Mouse (Mus musculus) small intestine, adult 2 months (tissue): ENCODE results near the gene Gm9970. TPM values are rescaled to one million over a fixed set of nuclear protein-coding genes. Genes with fewer than 3 reads are reported as not detected.

Source experiments
- H3K27ac ChIP-seq: fragments of 200-500 bp; 2 replicates; pipeline ENCODE4 v1.5.1; 2012; ENCODE audit warnings: low read depth, low read length, control low read depth, inconsistent platforms; ENCODE audit not compliant: insufficient read depth
- H3K27me3 ChIP-seq: fragments of 200-500 bp; 2 replicates; pipeline ENCODE4 v1.6.1; 2012; ENCODE audit warnings: mild to moderate bottlenecking, moderate library complexity, low read length, inconsistent platforms; ENCODE audit not compliant: control insufficient read depth, insufficient read depth
- H3K36me3 ChIP-seq: fragments of 200-500 bp; 2 replicates; pipeline ENCODE4 v1.6.1; 2012; ENCODE audit warnings: mild to moderate bottlenecking, low read length, control low read depth, inconsistent platforms; ENCODE audit not compliant: control insufficient read depth, insufficient read depth
- H3K4me1 ChIP-seq: fragments of 200-500 bp; 2 replicates; pipeline ENCODE4 v1.6.1; 2012; ENCODE audit warnings: low read length, inconsistent platforms, mixed read lengths; ENCODE audit not compliant: control insufficient read depth, insufficient read depth, insufficient read length
- H3K4me3 ChIP-seq: fragments of 200-500 bp; 2 replicates; pipeline ENCODE4 v1.5.1; 2012; ENCODE audit warnings: low read depth, mild to moderate bottlenecking, control low read depth, inconsistent platforms, low read length, moderate library complexity
- CTCF ChIP-seq: fragments of 200-500 bp; IDR thresholded peaks from 2 replicates; pipeline ENCODE4 v1.5.1; 2012; ENCODE audit warnings: low read depth, mild to moderate bottlenecking, control low read depth, inconsistent platforms, low read length, moderate library complexity, mixed read lengths; ENCODE audit not compliant: insufficient replicate concordance, insufficient read length; ENCODE audit errors: extremely low read depth
- POLR2A ChIP-seq: fragments of 200-500 bp; IDR thresholded peaks from 2 replicates; pipeline ENCODE4 v1.6.1; 2012; ENCODE audit warnings: low read depth, mild to moderate bottlenecking, control low read depth, inconsistent platforms, low read length, moderate library complexity
- WGBS: fragments of 180-500 bp; shearing (Covaris S2); methylation state at CpG from one replicate; pipeline ENCODE4 v1.1.7; 2018; 5-methylcytosine and 5-hydroxymethylcytosine counted together
- polyA plus RNA-seq: library from polyadenylated mRNA; depleted of rRNA; stranded (reverse); fragments of >200 nt; gene quantifications from 2 replicates; pipeline ENCODE4 v1.2.3, GENCODE M21; 2012

The Gm9970 gene
- polyA plus RNA-seq, 1 experiment = 0.82 TPM

- no peak for TF ChIP-seq CTCF
- TF ChIP-seq POLR2A = no peak
- WGBS = 79% methylated on average over 6 of the region's 6 CpGs
- Histone ChIP-seq H3K36me3 (peaks cover 4% of the 10 kb centered on the region; the same call in 1 of the 2 replicates), H3K4me3 (no peak overlapping the region), H3K27ac (no peak overlapping the region), H3K4me1 (no peaks in the 10 kb centered on the region), H3K27me3 (no peaks in the 10 kb centered on the region)
These were observed 26.7 kb upstream of the Gm9970 start for GRCm38 (mm10) chr5:31267686-31268085.

DNA sequence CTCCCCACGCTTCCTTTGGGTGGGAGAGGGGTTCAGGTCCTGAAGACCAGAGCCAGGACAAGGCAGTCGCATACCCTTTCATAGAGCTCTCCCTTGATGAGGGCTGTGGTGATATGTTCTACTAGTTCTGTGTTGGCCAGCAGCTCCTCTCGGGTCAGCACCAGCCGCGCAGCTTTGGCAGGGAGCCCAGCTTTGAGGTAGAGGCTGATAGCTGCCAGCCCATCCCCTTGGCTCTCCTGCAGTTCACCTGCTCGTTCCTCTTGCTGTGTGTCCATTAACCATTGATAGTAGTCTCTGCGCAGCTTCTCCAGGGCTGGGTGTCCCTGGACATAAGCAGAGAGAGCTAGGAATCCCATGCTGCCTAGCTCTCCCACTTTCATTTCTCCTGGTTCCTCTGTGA lies 25.1 kb upstream of the Gm9970 start:
- H3K36me3 ChIP-seq = peaks cover 4% of the 10 kb centered on the region; the same call in 1 of the 2 replicates
- 28% methylated on average over 7 of the region's 7 CpGs for WGBS
- H3K27ac ChIP-seq = no peak overlapping the region
- no peaks in the 10 kb centered on the region for H3K4me1 ChIP-seq
- no peaks in the 10 kb centered on the region for H3K27me3 ChIP-seq
- no peak overlapping the region for H3K4me3 ChIP-seq
- TF ChIP-seq POLR2A (no peak), CTCF (no peak)

GRCm38 (mm10) chr5:31257616-31258015 lies 16.6 kb upstream of the Gm9970 start:
- 86% methylated on average over 11 of the region's 11 CpGs for WGBS
- Histone ChIP-seq H3K36me3 (peaks cover 15% of the 10 kb centered on the region; the same call in 1 of the 2 replicates), H3K4me3 (no peak overlapping the region), H3K4me1 (peaks cover 14% of the 10 kb centered on the region; the same call in 1 of the 2 replicates), H3K27me3 (no peaks in the 10 kb centered on the region), H3K27ac (no peak overlapping the region)
- no peak for TF ChIP-seq POLR2A
- no peak for TF ChIP-seq CTCF

DNA sequence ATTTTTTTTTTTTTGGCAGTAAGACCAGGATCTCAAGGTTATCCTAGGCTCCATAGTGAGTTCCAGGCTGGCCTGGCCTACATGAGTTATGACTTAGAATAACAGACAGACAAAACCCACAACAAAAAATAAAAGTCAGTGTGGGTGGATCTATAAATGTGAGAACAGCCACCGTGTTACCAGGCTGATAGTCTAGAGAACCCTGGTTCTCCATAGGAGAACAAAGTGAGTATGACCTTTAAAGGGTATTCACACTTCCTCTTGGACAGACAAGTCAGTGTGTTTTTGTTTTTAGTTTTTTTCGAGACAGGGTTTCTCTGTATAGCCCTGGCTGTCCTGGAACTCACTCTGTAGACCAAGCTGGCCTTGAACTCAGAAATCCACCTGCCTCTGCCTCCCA lies 14.9 kb upstream of the Gm9970 start:
- Histone ChIP-seq H3K27ac (no peak overlapping the region), H3K4me1 (peaks cover 14% of the 10 kb centered on the region), H3K36me3 (peaks cover 19% of the 10 kb centered on the region), H3K27me3 (no peaks in the 10 kb centered on the region), H3K4me3 (no peak overlapping the region)
- TF ChIP-seq POLR2A (no peak), CTCF (no peak)
- 74% methylated on average over 2 of the region's 2 CpGs for WGBS

GRCm38 (mm10) chr5:31255381-31255780 lies 14.3 kb upstream of the Gm9970 start:
- no peak overlapping the region for H3K4me3 ChIP-seq
- peaks cover 23% of the 10 kb centered on the region for H3K36me3 ChIP-seq
- TF ChIP-seq CTCF = no peak
- no peak for TF ChIP-seq POLR2A
- peaks cover 14% of the 10 kb centered on the region for H3K4me1 ChIP-seq
- H3K27me3 ChIP-seq = no peaks in the 10 kb centered on the region
- 90% methylated on average over 2 of the region's 2 CpGs for WGBS
- H3K27ac ChIP-seq = no peak overlapping the region

DNA sequence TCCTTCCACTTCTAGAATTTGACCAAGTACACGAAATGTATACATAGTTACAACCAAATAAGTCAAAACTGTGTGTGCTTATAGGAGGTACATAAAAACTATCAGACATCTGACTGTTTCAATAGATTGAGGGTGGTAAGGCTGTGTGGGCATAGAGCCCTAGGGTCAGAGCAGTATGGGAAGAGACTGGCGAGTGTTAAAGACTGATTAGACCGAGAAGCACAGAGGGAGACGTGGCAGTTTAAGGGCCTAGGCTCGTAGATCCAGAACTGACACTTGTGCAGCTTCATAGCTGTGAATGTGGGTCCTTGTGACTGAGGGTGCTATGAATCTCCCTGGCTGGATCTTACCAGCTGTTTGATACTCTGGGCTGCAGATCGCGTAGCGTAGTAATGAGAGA lies 13.9 kb upstream of the Gm9970 start:
- H3K36me3 ChIP-seq = peaks cover 25% of the 10 kb centered on the region
- 58% methylated on average over 8 of the region's 8 CpGs for WGBS
- H3K4me3 ChIP-seq = no peak overlapping the region
- H3K4me1 ChIP-seq = peaks cover 14% of the 10 kb centered on the region
- peak overlapping the region; percentile 95 for H3K27ac ChIP-seq
- TF ChIP-seq CTCF (no peak), POLR2A (no peak)
- H3K27me3 ChIP-seq = no peaks in the 10 kb centered on the region

DNA sequence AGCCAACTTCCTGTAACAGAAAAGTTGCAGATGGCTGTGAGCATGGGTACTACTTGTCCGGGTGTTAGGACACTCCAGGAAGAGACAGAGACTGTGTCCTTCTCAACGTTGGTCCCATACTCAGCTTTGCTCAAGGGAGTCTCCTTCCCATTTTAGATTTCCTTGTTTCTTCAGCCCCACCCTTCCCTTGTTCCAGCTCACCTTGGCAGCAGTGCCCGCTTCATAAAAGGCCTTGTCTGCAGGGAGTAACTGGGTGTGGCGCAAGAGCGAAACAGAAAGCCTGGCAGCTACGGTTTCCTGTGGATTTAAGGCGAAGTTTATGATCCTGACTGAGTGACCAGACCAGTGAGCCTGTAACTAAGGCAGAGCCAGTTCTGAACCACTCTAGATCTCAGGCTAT lies 13.4 kb upstream of the Gm9970 start:
- Histone ChIP-seq H3K36me3 (peaks cover 30% of the 10 kb centered on the region), H3K4me3 (peak overlapping the region; percentile 56), H3K4me1 (peaks cover 14% of the 10 kb centered on the region), H3K27ac (peak overlapping the region; percentile 95), H3K27me3 (no peaks in the 10 kb centered on the region)
- no peak for TF ChIP-seq POLR2A
- no peak for TF ChIP-seq CTCF
- WGBS = 23% methylated on average over 7 of the region's 7 CpGs

DNA sequence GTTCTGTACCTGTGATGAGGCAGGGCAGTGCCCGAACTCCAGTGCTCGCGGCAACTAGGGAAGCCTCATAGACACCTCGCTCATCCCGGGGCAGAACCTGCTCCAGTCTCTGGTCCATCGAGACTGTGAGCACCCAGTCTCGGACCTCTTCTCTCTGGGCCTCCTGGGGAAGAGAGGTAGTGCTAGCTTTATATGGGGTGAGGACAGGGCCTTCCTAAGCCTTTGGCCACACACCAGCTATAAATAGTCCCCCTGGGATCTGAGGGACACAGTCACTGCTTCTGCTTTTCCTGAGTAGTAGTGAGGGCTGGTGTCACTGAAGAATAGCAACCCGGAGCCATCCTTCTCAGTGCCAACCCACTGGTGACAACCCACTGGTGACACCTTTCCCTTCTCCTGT lies 12.8 kb upstream of the Gm9970 start:
- Histone ChIP-seq H3K36me3 (peaks cover 35% of the 10 kb centered on the region), H3K27ac (peak overlapping the region; percentile 95), H3K4me1 (peaks cover 14% of the 10 kb centered on the region), H3K4me3 (peak overlapping the region; percentile 56), H3K27me3 (no peaks in the 10 kb centered on the region)
- TF ChIP-seq POLR2A (no peak), CTCF (no peak)
- WGBS = 54% methylated on average over 8 of the region's 8 CpGs
